Mouse (Mus musculus): ENCODE data around the gene Cdc27.

Cdc27 gene

GRCm38 (mm10) chr11:104508455-104508854 lies 42.0 kb downstream of the Cdc27 start:
- DNase-seq (ENCODE audit: inconsistent age in 2 of 2, low spot score in 1 of 2): no peak

GRCm38 (mm10) chr11:104488292-104488691 lies 62.1 kb downstream of the Cdc27 start:
- no peak for DNase-seq (ENCODE audit: inconsistent age in 2 of 2, low spot score in 1 of 2)

- DNase-seq (ENCODE audit: inconsistent age in 2 of 2, low spot score in 1 of 2): no peak
These were observed 68.4 kb downstream of the Cdc27 start for GRCm38 (mm10) chr11:104481971-104482370.

- DNase-seq (ENCODE audit: inconsistent age in 2 of 2, low spot score in 1 of 2): no peak
These were observed 70.9 kb downstream of the Cdc27 start for GRCm38 (mm10) chr11:104479505-104479904.

- peak; percentile 92 to 97 for DNase-seq (ENCODE audit: inconsistent age in 2 of 2, low spot score in 1 of 2)
These were observed 81.0 kb downstream of the Cdc27 start for GRCm38 (mm10) chr11:104469371-104469835.

- DNase-seq (ENCODE audit: inconsistent age in 2 of 2, low spot score in 1 of 2): no peak
These were observed 81.6 kb downstream of the Cdc27 start, which contains the start of gene Kansl1 for GRCm38 (mm10) chr11:104468751-104469268. Gene Kansl1, minus strand, starts transcription at chr11:104468861.

- DNase-seq (ENCODE audit: inconsistent age in 2 of 2, low spot score in 1 of 2): no peak
These were observed 82.7 kb downstream of the Cdc27 start for GRCm38 (mm10) chr11:104467698-104468097.

- peak; percentile 23 to 89 for DNase-seq (ENCODE audit: inconsistent age in 2 of 2, low spot score in 1 of 2)
These were observed 88.9 kb downstream of the Cdc27 start for GRCm38 (mm10) chr11:104461551-104461950.

- no peak for DNase-seq (ENCODE audit: inconsistent age in 2 of 2, low spot score in 1 of 2)
These were observed 90.7 kb downstream of the Cdc27 start for GRCm38 (mm10) chr11:104459671-104460070.

- no peak for DNase-seq (ENCODE audit: inconsistent age in 2 of 2, low spot score in 1 of 2)
These were observed 91.9 kb downstream of the Cdc27 start for GRCm38 (mm10) chr11:104458507-104458906.
